Mouse (Mus musculus) hindbrain, embryonic 16.5 days (tissue): ENCODE measurements around the gene Birc7. TPM values are rescaled to one million over a fixed set of nuclear protein-coding genes. Genes with fewer than 3 reads are reported as not detected.

Source experiments
- ATAC-seq: fragments of 200-750 bp; cut with Nextera tagmentation; 2 replicates; pipeline ENCODE4 v1.8.0; 2017; ENCODE audit warnings: moderate TSS enrichment, moderate library complexity
- H3K27ac ChIP-seq: fragments of 300-500 bp; sonication (generic); 2 replicates; pipeline ENCODE4 v1.5.1; 2014; ENCODE audit warnings: low read depth, mild to moderate bottlenecking, control low read depth, low read length, moderate library complexity
- H3K27me3 ChIP-seq: fragments of 300-500 bp; sonication (generic); replicated peaks from 2 replicates; pipeline ENCODE4 v1.6.1; 2014; ENCODE audit warnings: low read length; ENCODE audit not compliant: control insufficient read depth, insufficient read depth
- H3K36me3 ChIP-seq: fragments of 300-500 bp; sonication (generic); 2 replicates; pipeline ENCODE4 v1.6.1; 2014; ENCODE audit warnings: mild to moderate bottlenecking, low read length, moderate library complexity, mixed read lengths; ENCODE audit not compliant: control insufficient read depth, insufficient read depth
- H3K4me1 ChIP-seq: fragments of 300-500 bp; sonication (generic); 2 replicates; pipeline ENCODE4 v1.6.1; 2014; ENCODE audit warnings: low read depth, low read length; ENCODE audit not compliant: control insufficient read depth, insufficient read depth
- H3K4me2 ChIP-seq: fragments of 300-500 bp; sonication (generic); 2 replicates; pipeline ENCODE4 v1.6.1; 2014; ENCODE audit warnings: mild to moderate bottlenecking, low read length, control low read depth, moderate library complexity
- H3K4me3 ChIP-seq: fragments of 300-500 bp; sonication (generic); 2 replicates; pipeline ENCODE4 v1.5.1; 2014; ENCODE audit warnings: mild to moderate bottlenecking, low read length, control low read depth, moderate library complexity
- H3K9ac ChIP-seq: fragments of 300-500 bp; sonication (generic); 2 replicates; pipeline ENCODE4 v1.6.1; 2014; ENCODE audit warnings: low read depth, mild to moderate bottlenecking, control low read depth, low read length, moderate library complexity
- H3K9me3 ChIP-seq: fragments of 300-500 bp; sonication (generic); 2 replicates; pipeline ENCODE4 v1.6.1; 2014; ENCODE audit warnings: mild to moderate bottlenecking, low read length, moderate library complexity; ENCODE audit not compliant: control insufficient read depth
- WGBS: fragments of 180-500 bp; shearing (Covaris S2); extraction: QIAGEN DNeasy Blood & Tissue Kit; methylation state at CpG from one replicate; pipeline ENCODE4 v1.1.7; 2014; 5-methylcytosine and 5-hydroxymethylcytosine counted together
- polyA plus RNA-seq: library from polyadenylated mRNA; unstranded; fragments of >200 nt; fragmentation: Nextera tagmentation; extraction: Ambion mirVana; gene quantifications from 2 replicates; pipeline ENCODE4 v1.2.1, GENCODE M21; 2015

Birc7 gene
- polyA plus RNA-seq, 1 experiment from 2014 or later, result 0.13 TPM

DNA sequence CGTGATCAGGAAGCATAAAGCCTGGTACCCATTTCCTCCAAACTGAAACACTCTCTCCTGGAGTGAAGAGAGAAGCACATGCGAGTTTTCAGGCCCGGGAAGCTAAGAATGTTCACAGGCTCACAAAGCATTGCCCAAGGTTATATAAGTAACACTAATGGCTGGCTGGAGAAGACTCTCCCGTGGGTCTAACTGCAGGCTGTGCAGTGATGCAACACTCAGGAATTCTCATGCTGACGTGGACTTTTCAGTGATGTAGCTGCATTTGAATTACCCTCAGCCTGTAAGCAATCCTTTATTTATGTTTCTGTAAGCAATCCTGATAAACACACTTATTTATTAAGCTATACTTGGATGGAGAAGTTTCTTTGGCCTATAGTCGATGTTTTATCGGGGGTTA, 30.8 kb downstream of the Birc7 start:
- Histone ChIP-seq H3K4me1 (0 out of 2 replicates have a peak, but pooled peaks cover 3% of the 10 kb centered on the region), H3K27ac (no peak overlapping the region), H3K4me2 (no peak overlapping the region), H3K9ac (no peak overlapping the region), H3K27me3 (no peaks in the 10 kb centered on the region), H3K4me3 (no peak overlapping the region), H3K9me3 (no peaks in the 10 kb centered on the region), H3K36me3 (no peaks in the 10 kb centered on the region)
- 69% methylated on average over 7 of the region's 7 CpGs for WGBS
- ATAC-seq, result no peak

DNA sequence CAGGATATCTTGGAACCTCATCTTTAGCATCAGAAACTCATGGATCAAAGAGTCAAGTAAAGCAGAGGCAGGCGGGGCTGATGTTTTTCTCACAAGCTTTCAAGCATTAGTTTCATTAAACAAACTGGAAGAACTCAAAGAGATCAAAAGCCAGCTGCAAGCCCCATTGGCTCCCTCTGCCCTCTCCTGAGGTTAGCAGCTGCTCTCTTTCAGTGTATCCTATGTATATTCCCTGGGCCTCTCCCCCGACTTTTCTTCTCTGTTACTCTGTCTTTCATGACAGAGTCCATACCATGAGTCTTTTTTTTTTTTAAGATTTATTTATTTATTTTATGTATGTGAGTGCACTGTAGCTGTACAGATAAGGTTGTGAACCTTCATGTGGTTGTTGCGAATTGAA, 31.4 kb downstream of the Birc7 start:
- no peak overlapping the region for H3K4me2 ChIP-seq
- no peaks in the 10 kb centered on the region for H3K9me3 ChIP-seq
- no peaks in the 10 kb centered on the region for H3K27me3 ChIP-seq
- ATAC-seq, result no peak
- H3K4me1 ChIP-seq, result no peaks in the 10 kb centered on the region
- no peak overlapping the region for H3K4me3 ChIP-seq
- 77% methylated on average over 3 of the region's 3 CpGs for WGBS
- no peaks in the 10 kb centered on the region for H3K36me3 ChIP-seq
- H3K9ac ChIP-seq, result no peak overlapping the region
- no peak overlapping the region for H3K27ac ChIP-seq

DNA sequence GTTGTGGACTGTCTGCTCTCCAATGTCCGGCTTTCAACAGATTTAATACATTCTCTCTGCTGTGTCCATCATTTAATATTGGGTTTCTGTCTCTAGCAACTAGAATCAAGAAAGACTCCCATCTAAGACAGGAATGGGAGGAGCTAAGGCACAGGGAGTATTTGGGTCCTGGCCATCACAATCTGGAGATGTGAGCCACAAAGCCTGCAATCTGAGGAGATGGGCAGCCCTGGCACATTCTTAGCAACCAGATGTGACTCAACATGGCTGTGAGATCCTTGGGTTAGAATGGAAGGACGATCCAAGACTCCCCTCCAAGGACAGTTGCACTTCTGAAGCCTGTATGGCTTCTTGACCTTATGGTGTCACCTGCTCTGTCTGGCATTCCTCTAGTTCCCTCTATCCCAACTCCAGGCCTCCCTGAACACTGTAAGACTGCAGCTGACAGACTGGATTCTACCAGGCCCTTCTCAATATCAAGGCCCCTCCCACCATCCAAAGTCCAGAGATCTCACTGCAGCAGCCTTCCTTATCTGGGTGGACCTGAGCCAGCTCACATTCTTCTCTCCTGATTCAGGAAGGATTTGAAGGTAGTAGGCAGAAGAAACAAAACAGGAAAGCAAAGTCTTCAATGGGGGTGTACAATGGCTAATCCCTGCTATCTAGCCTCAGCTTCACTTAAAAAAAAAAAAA, 33.9 kb downstream of the Birc7 start:
- H3K9ac ChIP-seq, result no peak overlapping the region
- no peaks in the 10 kb centered on the region for H3K9me3 ChIP-seq
- H3K4me3 ChIP-seq, result no peak overlapping the region
- peaks cover 5% of the 10 kb centered on the region for H3K4me1 ChIP-seq
- WGBS, result 81% methylated on average over 2 of the region's 2 CpGs
- H3K27me3 ChIP-seq, result no peaks in the 10 kb centered on the region
- no peak overlapping the region for H3K27ac ChIP-seq
- no peak for ATAC-seq
- no peaks in the 10 kb centered on the region for H3K36me3 ChIP-seq
- no peak overlapping the region for H3K4me2 ChIP-seq

- Histone ChIP-seq H3K4me3 (no peak overlapping the region), H3K27me3 (no peaks in the 10 kb centered on the region), H3K36me3 (no peaks in the 10 kb centered on the region), H3K4me2 (no peak overlapping the region), H3K4me1 (peaks cover 16% of the 10 kb centered on the region), H3K9ac (no peak overlapping the region), H3K27ac (no peak overlapping the region), H3K9me3 (no peaks in the 10 kb centered on the region)
- no peak for ATAC-seq
- under 1% methylated on average over 5 of the region's 5 CpGs for WGBS
Observed at GRCm38 (mm10) chr2:180963956-180964355, 35.1 kb downstream of the Birc7 start.

DNA sequence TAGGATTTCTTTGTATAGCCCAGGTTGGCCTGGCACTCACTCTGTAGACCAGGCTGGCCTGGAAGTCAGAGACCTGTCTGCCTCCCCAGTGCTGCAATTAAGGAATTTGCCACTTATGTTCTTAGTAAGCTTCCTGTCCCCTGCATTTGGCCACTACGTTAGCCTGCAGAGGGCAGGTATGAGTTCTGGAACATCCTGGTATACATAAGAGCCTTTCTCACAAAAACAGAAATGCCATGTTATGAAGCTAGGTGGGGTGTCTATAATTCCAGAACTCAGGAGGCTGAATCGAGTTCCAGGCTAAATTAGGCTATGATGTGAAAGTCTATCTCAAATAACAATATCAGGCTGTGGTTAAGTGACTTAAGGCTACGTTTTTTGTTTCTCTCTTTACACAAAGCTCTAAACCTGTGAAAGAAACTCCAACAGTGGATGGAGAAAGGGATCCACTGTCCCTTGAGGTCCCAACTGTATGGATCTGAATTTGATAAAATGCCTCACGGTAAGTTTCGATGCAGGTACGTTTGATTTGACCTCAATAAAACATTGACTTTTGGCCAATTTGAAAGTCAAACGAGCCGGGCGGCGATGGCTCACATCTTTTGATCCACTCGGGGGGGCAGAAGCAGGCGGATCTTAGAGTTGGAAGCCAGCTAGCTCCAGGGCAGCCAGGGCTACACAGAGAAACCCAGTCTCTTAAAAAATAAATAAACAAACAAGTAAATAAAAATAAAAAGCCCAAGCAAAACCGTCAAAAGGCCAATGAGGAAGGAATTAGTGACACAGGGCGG, 37.5 kb downstream of the Birc7 start:
- H3K27ac ChIP-seq, result peak overlapping the region; percentile 91
- H3K4me3 ChIP-seq, result peak overlapping the region; percentile 66
- WGBS, result 14% methylated on average over 14 of the region's 14 CpGs
- H3K9me3 ChIP-seq, result no peaks in the 10 kb centered on the region
- H3K36me3 ChIP-seq, result peaks cover 11% of the 10 kb centered on the region; the same call in 1 of the 2 replicates
- peak; percentile 32; the same call in 1 of the 2 replicates for ATAC-seq
- H3K4me2 ChIP-seq, result peak overlapping the region; percentile 59
- H3K27me3 ChIP-seq, result no peaks in the 10 kb centered on the region
- H3K9ac ChIP-seq, result peak overlapping the region; percentile 80
- peaks cover 19% of the 10 kb centered on the region for H3K4me1 ChIP-seq

DNA sequence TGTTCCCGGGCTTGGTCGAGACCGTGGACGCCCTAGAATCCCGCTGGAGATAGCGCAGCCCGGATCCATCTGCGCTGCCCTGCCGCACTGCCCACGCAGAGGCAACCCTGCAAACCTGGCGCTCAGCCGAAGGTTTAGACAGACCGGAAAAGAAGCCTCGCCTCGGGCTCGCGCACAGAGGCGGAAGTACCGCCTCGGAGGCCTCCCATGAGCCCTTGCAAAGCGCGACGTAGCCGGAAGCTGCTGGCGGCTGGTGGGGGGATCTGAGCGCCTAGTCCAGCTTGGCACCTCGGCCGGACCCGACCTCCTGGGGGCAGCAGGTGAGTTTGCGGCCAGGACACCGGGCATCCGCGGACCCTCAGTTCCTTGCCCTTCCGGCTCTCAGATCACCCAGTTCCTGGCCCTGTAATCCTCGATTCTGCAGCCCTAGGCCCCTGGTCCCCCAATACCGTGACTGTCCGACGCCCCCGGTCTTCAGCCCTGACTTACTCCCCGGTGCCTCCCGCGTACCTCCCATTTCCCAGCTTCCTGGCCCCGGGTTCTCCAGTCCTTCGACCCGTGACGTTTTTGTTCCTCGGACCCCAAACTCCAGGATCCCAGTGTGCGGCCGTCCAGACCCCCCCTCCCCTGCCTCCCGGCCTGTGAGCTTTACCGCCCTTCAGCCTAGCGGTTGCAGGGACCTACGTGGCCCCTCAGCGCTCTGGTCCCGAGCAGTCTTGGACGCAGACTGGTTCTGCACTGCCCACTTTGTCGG, 38.4 kb downstream of the Birc7 start, which contains the start of gene Arfgap1:
Arfgap1 (plus strand) TSS at position 216 of the 754 bp plus-strand sequence.
- no peaks in the 10 kb centered on the region for H3K27me3 ChIP-seq
- peak; percentile 94 for ATAC-seq
- no peaks in the 10 kb centered on the region for H3K9me3 ChIP-seq
- peak within 1 kb of the TSS; percentile 59 for H3K4me2 ChIP-seq
- H3K9ac ChIP-seq, result peak within 1 kb of the TSS; percentile 80
- peaks cover 20% of the 10 kb centered on the region for H3K36me3 ChIP-seq
- H3K27ac ChIP-seq, result peak within 1 kb of the TSS; percentile 91
- peaks cover 19% of the 10 kb centered on the region for H3K4me1 ChIP-seq
- under 1% methylated on average over 57 of the region's 57 CpGs for WGBS
- H3K4me3 ChIP-seq, result peak within 1 kb of the TSS; percentile 66

DNA sequence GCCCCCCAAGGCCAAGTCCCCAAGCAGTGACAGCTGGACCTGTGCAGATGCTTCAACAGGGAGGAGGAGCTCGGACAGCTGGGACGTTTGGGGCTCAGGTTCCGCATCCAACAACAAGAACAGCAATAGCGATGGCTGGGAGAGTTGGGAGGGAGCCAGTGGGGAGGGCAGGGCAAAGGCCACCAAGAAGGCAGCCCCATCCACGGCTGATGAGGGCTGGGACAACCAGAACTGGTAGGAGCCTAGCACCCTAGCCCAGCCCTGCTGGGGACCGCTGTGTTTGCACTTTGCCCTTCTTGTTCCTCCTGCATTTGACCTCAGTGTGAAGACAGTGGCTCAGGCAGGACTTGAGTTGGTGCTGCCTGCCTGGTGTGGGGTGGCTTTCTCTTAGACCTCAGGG, 52.3 kb downstream of the Birc7 start:
- no peaks in the 10 kb centered on the region for H3K9me3 ChIP-seq
- H3K9ac ChIP-seq, result no peak overlapping the region
- H3K27me3 ChIP-seq, result no peaks in the 10 kb centered on the region
- 82% methylated on average over 6 of the region's 6 CpGs for WGBS
- no peak overlapping the region for H3K4me2 ChIP-seq
- H3K4me1 ChIP-seq, result no peaks in the 10 kb centered on the region
- H3K27ac ChIP-seq, result no peak overlapping the region
- peaks cover 54% of the 10 kb centered on the region for H3K36me3 ChIP-seq
- H3K4me3 ChIP-seq, result no peak overlapping the region
- ATAC-seq, result no peak
